Mouse (Mus musculus) gastrocnemius, postnatal 25 days (tissue): ENCODE measurements around the gene Pgc. TPM values are rescaled to one million over a fixed set of nuclear protein-coding genes. Genes with fewer than 3 reads are reported as not detected.

ENCODE experiments used
- DNase-seq: peaks from one replicate; pipeline ENCODE4 v3.0.0; 2022
- total RNA-seq, 2 experiments: library from RNA; stranded (reverse); gene quantifications; 1 replicate in 1 of 2; 2 replicates in 1 of 2; pipeline ENCODE4 v1.2.3; 2021

Pgc gene
- total RNA-seq, 2 experiments from 2014 or later, result not detected

GRCm38 (mm10) chr17:47783445-47784223 is 57.0 kb downstream of the Pgc start:
- DNase-seq, result no peak

Other genes starting within 250 kb of the Pgc start
- 10 to 100 TPM in 1 of 2 experiments, 1 to 10 TPM in 1; 9.6 to 10.0 TPM for gene Taf8, start 224.6 kb upstream of the Pgc start, total RNA-seq
- gene Ccnd3, start 221.8 kb upstream of the Pgc start, total RNA-seq, result 10 to 100 TPM; 31.4 to 44.8 TPM
- gene Bysl, start 115.3 kb upstream of the Pgc start, total RNA-seq, result 10 to 100 TPM; 12.1 to 13.8 TPM
- 10 to 100 TPM; 16.0 to 16.2 TPM for gene Med20, start 115.3 kb upstream of the Pgc start, total RNA-seq
- gene Gm20517, start 115.3 kb upstream of the Pgc start, total RNA-seq, result 1 to 10 TPM; 2.3 to 2.5 TPM
- gene Usp49, start 96.2 kb upstream of the Pgc start, total RNA-seq, result 1 to 10 TPM; 2.2 to 2.8 TPM
- 100 to 1,000 TPM; 120 to 121 TPM for gene Tomm6, start 38.5 kb upstream of the Pgc start, total RNA-seq
- 1 to 10 TPM; 3.9 to 4.0 TPM for gene Frs3, start 37.8 kb upstream of the Pgc start, total RNA-seq
- gene Gm21981, start 32.4 kb upstream of the Pgc start, total RNA-seq, result under 1 TPM; 0.61 to 0.70 TPM
- gene Prickle4, start 32.1 kb upstream of the Pgc start, total RNA-seq, result 1 to 10 TPM; 1.3 to 2.6 TPM
- gene Tfeb, start 10.2 kb downstream of the Pgc start, total RNA-seq, result 10 to 100 TPM; 65.8 to 67.7 TPM
- gene Mdfi, start 107.8 kb downstream of the Pgc start, total RNA-seq, result 1 to 10 TPM; 1.0 to 1.1 TPM
- gene Foxp4, start 197.8 kb downstream of the Pgc start, total RNA-seq, result 1 to 10 TPM; 6.4 to 7.6 TPM